Mouse (Mus musculus) ES-E14 (cell line): Measurements from ENCODE around the gene Hmgn3.

Source experiments
- CHD2 ChIP-seq: IDR thresholded peaks from 2 replicates; pipeline ENCODE4 v1.6.1; 2014; ENCODE audit warnings: mild to moderate bottlenecking, low read depth, low read length, inconsistent platforms
- HCFC1 ChIP-seq: IDR thresholded peaks from 2 replicates; pipeline ENCODE4 v1.6.1; 2012; ENCODE audit warnings: low read length, inconsistent platforms, borderline replicate concordance; ENCODE audit not compliant: insufficient read depth
- MAFK ChIP-seq: IDR thresholded peaks from 2 replicates; pipeline ENCODE4 v1.6.1; 2014; ENCODE audit warnings: mild to moderate bottlenecking, low read depth, low read length, inconsistent platforms; ENCODE audit not compliant: insufficient read depth
- ZC3H11A ChIP-seq: IDR thresholded peaks from 2 replicates; pipeline ENCODE4 v1.6.1; 2012; ENCODE audit warnings: low read depth, mild to moderate bottlenecking, inconsistent platforms, low read length, borderline replicate concordance
- ZNF384 ChIP-seq: IDR thresholded peaks from 2 replicates; pipeline ENCODE4 v1.6.1; 2012; ENCODE audit warnings: low read depth, low read length, inconsistent platforms

GRCm38 (mm10) chr9:83098652-83099307 is 47.7 kb downstream of the Hmgn3 start:
- TF ChIP-seq CHD2 (no peak), MAFK (no peak), ZNF384 (no peak), HCFC1 (no peak), ZC3H11A (no peak)
